Mouse (Mus musculus): Measurements from ENCODE around the gene Olfr360. TPM values are rescaled to one million over a fixed set of nuclear protein-coding genes. Genes with fewer than 3 reads are reported as not detected.

Gene Olfr360
- not detected in 2 replicates for polyA plus RNA-seq (2012; rRNA removed)

DNA sequence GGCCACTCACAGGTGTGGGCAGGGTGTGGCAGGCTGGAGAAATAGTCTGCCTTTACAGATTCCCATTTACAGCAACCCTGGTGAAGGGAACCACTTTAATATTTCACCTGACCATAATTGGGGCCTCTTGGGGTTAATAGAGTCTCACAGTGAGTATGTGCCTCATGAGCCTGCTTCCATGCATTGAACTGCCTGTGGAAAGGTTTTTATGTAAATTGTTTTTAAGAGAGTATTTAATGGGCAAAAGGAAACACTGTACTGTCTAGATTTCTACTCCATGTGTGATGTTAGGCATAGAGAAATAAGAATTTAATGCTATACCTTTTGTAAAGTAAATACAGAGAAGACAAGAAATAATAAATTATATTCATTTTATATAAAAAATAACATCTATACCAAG, at the start of gene Olfr360:
Olfr360 (plus strand) TSS at position 301 of the 400 bp plus-strand sequence.

DNA sequence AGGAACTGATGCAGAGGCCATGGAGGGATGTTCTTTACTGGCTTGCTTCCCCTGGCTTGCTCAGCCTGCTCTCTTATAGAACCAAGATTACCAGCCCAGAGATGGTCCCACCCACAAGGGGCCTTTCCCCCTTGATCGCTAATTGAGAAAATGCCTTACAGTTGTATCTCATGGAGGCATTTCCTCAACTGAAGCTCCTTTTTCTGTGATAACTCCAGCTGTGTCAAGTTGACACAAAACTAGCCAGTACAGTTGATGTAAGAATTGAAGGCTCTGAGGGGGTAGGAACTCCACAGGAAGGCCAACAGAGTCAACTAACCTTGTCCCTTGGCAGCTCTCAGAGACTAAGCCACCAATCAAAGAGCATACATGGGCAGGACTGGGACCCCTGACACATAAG, 23.6 kb downstream of the Olfr360 start, which contains the start of gene Olfr361:
Olfr361 (minus strand) TSS at position 101 of the 400 bp plus-strand sequence.

DNA sequence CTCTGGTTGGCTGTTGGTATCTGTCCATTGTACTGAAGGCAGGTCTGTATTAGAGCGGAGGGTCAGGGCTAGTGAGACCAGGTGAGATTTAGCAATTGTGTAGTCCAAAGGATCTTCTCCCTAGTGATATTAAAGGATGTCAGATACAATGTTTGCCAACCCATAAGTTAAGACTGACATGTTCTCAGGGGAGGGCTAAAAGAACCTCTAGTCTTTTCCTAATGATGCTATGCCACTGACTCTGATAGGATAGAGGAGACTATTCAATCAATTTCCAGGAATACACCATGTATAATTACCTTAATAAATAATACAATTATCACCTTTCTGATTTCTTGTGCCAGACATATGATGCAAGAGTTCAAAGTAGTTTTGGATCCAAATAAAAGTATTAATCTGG, 52.3 kb downstream of the Olfr360 start, which contains the start of gene Olfr362:
Olfr362 (minus strand) TSS at position 101 of the 400 bp plus-strand sequence.

Other genes with a start within 250 kb of the Olfr360 start
- gene Olfr3, start 248.7 kb upstream of the Olfr360 start, polyA plus RNA-seq (2012; rRNA removed) = not detected in 2 replicates
- gene Olfr350, start 219.4 kb upstream of the Olfr360 start, polyA plus RNA-seq (2012; rRNA removed) = not detected in 2 replicates
- gene Olfr351, start 203.1 kb upstream of the Olfr360 start, polyA plus RNA-seq (2012; rRNA removed) = not detected in 2 replicates
- not detected in 2 replicates for gene Olfr352, start 197.3 kb upstream of the Olfr360 start, polyA plus RNA-seq (2012; rRNA removed)
- not detected in 2 replicates for gene Olfr353, start 172.8 kb upstream of the Olfr360 start, polyA plus RNA-seq (2012; rRNA removed)
- gene Olfr354, start 160.1 kb upstream of the Olfr360 start, polyA plus RNA-seq (2012; rRNA removed) = not detected in 2 replicates
- gene Olfr355, start 136.8 kb upstream of the Olfr360 start, polyA plus RNA-seq (2012; rRNA removed) = not detected in 2 replicates
- gene Olfr356, start 128.6 kb upstream of the Olfr360 start, polyA plus RNA-seq (2012; rRNA removed) = not detected in 2 replicates
- gene Olfr357, start 71.9 kb upstream of the Olfr360 start, polyA plus RNA-seq (2012; rRNA removed) = not detected in 2 replicates
- gene Olfr358, start 56.4 kb upstream of the Olfr360 start, polyA plus RNA-seq (2012; rRNA removed) = not detected in 2 replicates
- gene Olfr361, start 23.5 kb downstream of the Olfr360 start, polyA plus RNA-seq (2012; rRNA removed) = not detected in 2 replicates
- gene Olfr362, start 52.2 kb downstream of the Olfr360 start, polyA plus RNA-seq (2012; rRNA removed) = not detected in 2 replicates
- not detected in 2 replicates for gene Olfr364-ps1, start 73.6 kb downstream of the Olfr360 start, polyA plus RNA-seq (2012; rRNA removed)
- not detected in 2 replicates for gene Olfr365, start 122.5 kb downstream of the Olfr360 start, polyA plus RNA-seq (2012; rRNA removed)
- not detected in 2 replicates for gene Olfr366, start 145.8 kb downstream of the Olfr360 start, polyA plus RNA-seq (2012; rRNA removed)

All from central nervous system, embryonic 18 days (tissue).